Mouse (Mus musculus) frontal cortex, adult 2 months (tissue): ENCODE results near the gene Nfic. TPM values are rescaled to one million over a fixed set of nuclear protein-coding genes. Genes with fewer than 3 reads are reported as not detected.
"Not testable (repeated sequence)": the region's sequence is repeated elsewhere in the genome, so short reads cannot be mapped to it uniquely, and the experiment has no call there.

Source experiments
- DNase-seq, 2 experiments: peaks; one replicate each; pipeline ENCODE4 v3.0.0; 2022; ENCODE audit warnings: low spot score in 1 of 2; ENCODE audit errors: extremely low spot score in 1 of 2
- polyA plus RNA-seq: library from polyadenylated mRNA; depleted of rRNA; stranded (reverse); fragments of >200 nt; gene quantifications from 2 replicates; pipeline ENCODE4 v1.2.3, GENCODE M21; 2012

Gene Nfic
- polyA plus RNA-seq, 1 experiment: 39.6 TPM

- DNase-seq: no peak
These were observed 6.4 kb upstream of the Nfic start for GRCm38 (mm10) chr10:81461673-81462414.

GRCm38 (mm10) chr10:81460951-81461350, 5.5 kb upstream of the Nfic start:
- no peak for DNase-seq

- no peak for DNase-seq
These were observed 5.0 kb upstream of the Nfic start for GRCm38 (mm10) chr10:81460471-81460870.

- no peak for DNase-seq
These were observed 4.0 kb upstream of the Nfic start for GRCm38 (mm10) chr10:81459399-81459798.

- no peak for DNase-seq
These were observed 2.8 kb upstream of the Nfic start for GRCm38 (mm10) chr10:81458267-81458666.

- no peak for DNase-seq
These were observed 2.2 kb upstream of the Nfic start for GRCm38 (mm10) chr10:81457624-81458023.

GRCm38 (mm10) chr10:81456983-81457563, 1.6 kb upstream of the Nfic start:
- DNase-seq: no peak

- DNase-seq: no peak
These were observed 1.3 kb downstream of the Nfic start for GRCm38 (mm10) chr10:81454106-81454505.

GRCm38 (mm10) chr10:81452947-81453288, 2.5 kb downstream of the Nfic start:
- no peak for DNase-seq

GRCm38 (mm10) chr10:81452237-81452946, 3.0 kb downstream of the Nfic start:
- no peak for DNase-seq

GRCm38 (mm10) chr10:81451365-81451745, 4.1 kb downstream of the Nfic start:
- DNase-seq: no peak

- no peak for DNase-seq
These were observed 4.6 kb downstream of the Nfic start for GRCm38 (mm10) chr10:81450641-81451364.

GRCm38 (mm10) chr10:81450140-81450539, 5.3 kb downstream of the Nfic start:
- DNase-seq: peak in 1 of 2 experiments; percentile 93

- DNase-seq: not testable (repeated sequence)
These were observed 9.9 kb downstream of the Nfic start for GRCm38 (mm10) chr10:81445516-81445915.

- no peak for DNase-seq
These were observed 14.4 kb downstream of the Nfic start for GRCm38 (mm10) chr10:81441019-81441418.

GRCm38 (mm10) chr10:81435436-81435835, 20.0 kb downstream of the Nfic start:
- DNase-seq: peak in 1 of 2 experiments; percentile 79

GRCm38 (mm10) chr10:81434361-81435263, 20.8 kb downstream of the Nfic start:
- no peak for DNase-seq

- DNase-seq: no peak
These were observed 21.7 kb downstream of the Nfic start for GRCm38 (mm10) chr10:81433541-81434289.

GRCm38 (mm10) chr10:81432868-81433262, 22.6 kb downstream of the Nfic start:
- DNase-seq: peak; percentile 95 to 96
